Mouse (Mus musculus): Measurements from ENCODE around the gene Isyna1. TPM values are rescaled to one million over a fixed set of nuclear protein-coding genes. Genes with fewer than 3 reads are reported as not detected.
A peak's percentile ranks its signal among the peaks of the same experiment; 100 is the strongest.
"Not testable (repeated sequence)": the region's sequence is repeated elsewhere in the genome, so short reads cannot be mapped to it uniquely, and the experiment has no call there.

Gene Isyna1
- total RNA-seq, 2 experiments from 2014 or later: 38.9 to 41.6 TPM

DNA sequence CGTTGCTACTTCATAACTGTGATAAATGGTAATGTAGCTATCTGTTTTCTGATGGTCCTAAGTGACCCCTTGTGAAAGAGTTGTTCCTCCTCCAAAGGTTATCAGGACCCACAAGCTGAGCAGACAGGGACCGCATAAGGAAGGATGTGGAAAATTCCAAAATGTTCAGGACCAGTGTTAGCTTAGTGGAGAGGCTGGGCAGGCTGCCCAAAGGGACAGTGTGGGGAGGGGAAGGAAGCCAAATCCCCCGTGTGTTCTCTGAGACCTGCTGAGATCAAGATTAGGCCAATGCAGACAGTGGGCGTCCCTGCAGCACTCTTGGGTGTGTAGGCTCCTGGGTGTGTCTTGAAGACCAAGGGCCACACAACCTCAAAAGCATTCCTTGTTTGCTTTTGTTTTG, 19.3 kb upstream of the Isyna1 start:
- DNase-seq: peak; percentile 71

- DNase-seq: no peak
Observed at GRCm38 (mm10) chr8:70577207-70577606, 17.0 kb upstream of the Isyna1 start.

DNA sequence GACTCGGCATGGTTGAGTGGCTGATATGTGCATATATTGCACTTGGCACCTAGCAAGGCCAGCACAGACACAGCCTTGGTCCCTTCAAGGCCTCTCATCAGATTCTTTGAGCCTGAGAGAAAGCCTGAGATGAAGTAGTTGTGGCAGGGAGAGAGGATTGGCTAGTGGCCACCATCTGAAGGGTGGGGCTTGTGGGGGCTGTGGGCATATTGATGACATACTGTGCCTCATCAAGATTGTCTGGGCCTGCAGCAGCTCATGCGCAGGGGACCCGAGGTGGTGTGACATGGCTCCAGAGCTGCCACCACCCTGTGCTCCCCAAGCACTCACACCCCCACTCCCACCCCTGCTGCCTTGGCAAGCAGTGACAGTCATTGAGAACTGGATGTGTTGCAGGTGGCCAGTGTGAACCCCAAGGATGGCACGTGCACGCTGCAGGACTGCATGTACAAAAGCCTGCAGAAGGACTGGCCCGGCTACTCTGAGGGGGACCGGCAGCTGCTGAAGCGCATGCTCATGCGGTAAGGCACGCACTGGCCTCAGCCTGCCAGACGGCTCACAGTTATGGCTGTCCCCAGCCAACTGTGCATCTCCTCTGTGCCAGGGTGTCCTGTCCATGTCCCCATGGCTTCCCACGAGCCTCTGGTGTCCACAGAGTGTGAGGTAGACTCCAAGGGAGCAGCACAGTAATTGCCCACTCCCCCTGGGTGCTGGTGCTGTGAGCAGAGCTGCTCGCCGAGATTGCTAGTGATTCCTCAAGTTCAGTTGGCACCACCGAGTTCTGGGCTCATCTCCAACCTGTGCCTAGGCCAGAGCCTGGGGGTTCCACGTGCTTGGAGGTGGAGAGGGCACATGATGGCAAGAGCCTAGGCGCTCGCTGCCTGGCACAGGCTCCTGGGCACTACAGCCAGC, 10.4 kb upstream of the Isyna1 start:
- DNase-seq: no peak

DNA sequence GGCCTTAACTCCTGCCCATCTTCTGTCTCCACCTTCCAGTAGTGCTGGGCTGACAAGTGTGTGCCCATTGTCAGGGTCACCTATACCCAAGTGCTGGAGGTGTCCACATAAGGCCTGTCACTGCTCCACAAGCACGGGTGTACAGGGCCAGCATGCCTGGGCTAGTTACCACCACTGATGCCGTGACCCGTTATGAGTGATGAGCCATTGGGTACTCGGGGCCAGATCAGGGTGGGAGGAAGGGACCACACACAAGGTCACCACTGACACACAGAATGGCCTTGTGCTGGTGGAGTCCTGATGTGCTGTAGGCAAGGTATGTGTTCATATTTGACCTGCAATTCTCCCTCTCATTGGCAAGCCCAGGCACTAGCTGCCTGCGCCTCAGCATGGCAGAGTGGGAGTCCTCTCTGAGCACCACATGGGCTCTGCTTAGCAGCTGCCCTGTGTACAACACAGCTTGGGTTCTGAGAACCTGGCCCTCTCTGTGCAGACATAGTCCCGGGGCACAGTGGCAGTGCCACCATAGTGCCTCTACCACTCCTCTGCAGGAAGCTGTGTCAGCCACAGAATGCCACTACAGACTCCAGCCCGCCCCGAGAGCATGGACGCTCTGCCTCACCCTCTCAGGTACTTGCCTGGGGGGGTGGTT, 9.4 kb upstream of the Isyna1 start:
- no peak for DNase-seq

GRCm38 (mm10) chr8:70585258-70585652, 8.9 kb upstream of the Isyna1 start:
- DNase-seq: peak; percentile 76

DNA sequence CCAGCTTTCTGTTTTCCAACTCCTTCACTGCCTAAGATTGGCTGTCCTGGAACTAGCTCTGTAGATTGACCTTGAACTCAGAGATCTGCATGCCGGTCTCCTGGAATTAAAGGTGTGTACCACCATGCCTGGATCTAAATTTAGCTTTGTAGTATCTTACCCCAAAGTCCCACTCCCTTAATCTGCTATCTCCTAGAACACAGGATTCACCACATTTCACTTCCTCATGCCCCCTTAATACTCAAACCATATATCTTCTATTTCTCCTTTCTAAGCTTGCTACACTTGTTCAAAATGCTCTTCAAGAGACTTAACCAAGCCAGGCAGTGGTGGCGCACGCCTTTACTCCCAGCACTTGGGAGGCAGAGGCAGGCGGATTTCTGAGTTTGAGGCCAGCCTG, 6.2 kb upstream of the Isyna1 start:
- not testable (repeated sequence) for DNase-seq

DNA sequence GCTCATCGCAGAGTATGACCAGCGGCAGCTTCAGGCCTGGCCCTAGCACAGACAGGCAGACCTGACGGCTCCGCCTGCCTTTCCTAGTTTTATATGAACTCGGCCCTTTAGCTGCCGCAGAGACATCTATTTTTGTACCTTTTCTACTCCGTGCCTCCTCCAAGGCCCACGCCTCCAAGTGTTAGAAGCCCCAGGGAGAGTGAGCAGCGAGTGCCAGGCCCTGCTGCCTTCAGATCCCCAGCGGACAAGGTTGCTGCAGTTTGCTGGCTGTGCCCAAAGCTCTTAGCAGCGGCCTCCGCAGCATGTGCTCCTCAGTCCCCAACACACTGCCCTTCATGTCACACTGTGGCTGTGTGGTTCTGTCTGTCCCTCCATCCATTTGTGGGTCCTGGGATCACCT, 2.6 kb upstream of the Isyna1 start:
- DNase-seq: no peak

DNA sequence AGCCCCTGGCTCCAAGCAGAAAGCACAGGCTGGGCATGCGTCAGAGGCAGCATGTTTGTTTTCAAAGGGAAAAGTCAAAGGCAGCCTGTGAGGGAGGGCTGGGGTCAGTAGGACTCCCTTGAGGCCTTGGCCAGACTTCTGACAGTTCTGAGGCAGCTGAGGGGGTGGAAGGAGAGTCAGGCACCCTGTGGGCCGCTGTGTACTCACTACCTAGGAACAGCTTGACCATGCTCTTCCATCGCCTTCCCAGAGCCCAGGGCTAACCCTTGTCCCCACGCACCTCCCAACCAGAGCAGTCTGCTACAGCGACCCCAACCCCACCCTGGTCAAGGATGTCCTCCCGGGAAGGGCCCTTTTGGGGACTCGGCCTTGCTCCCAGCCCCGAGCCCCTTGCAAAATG, 1.0 kb upstream of the Isyna1 start:
- DNase-seq: peak; percentile 34

- peak; percentile 43 for DNase-seq
Observed at GRCm38 (mm10) chr8:70594621-70595564, 720 bp downstream of the Isyna1 start.

- no peak for DNase-seq
Observed at GRCm38 (mm10) chr8:70595811-70596210, 1.6 kb downstream of the Isyna1 start.

DNA sequence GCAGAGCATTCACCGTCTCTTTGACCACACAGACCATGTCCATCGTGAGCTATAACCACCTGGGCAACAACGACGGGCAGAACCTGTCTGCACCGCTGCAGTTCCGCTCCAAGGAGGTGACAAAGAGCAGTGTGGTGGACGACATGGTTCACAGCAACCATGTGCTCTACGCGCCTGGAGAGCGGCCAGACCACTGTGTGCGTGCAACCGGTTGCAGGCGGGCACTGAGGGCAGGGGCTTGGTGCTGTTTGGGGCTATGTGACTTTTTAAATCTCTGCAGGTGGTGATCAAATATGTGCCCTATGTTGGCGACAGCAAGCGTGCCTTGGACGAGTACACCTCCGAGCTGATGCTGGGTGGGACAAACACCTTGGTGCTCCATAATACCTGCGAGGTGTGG, 2.0 kb downstream of the Isyna1 start:
- DNase-seq: no peak

- DNase-seq: no peak
Observed at GRCm38 (mm10) chr8:70596775-70597416, 2.7 kb downstream of the Isyna1 start.

DNA sequence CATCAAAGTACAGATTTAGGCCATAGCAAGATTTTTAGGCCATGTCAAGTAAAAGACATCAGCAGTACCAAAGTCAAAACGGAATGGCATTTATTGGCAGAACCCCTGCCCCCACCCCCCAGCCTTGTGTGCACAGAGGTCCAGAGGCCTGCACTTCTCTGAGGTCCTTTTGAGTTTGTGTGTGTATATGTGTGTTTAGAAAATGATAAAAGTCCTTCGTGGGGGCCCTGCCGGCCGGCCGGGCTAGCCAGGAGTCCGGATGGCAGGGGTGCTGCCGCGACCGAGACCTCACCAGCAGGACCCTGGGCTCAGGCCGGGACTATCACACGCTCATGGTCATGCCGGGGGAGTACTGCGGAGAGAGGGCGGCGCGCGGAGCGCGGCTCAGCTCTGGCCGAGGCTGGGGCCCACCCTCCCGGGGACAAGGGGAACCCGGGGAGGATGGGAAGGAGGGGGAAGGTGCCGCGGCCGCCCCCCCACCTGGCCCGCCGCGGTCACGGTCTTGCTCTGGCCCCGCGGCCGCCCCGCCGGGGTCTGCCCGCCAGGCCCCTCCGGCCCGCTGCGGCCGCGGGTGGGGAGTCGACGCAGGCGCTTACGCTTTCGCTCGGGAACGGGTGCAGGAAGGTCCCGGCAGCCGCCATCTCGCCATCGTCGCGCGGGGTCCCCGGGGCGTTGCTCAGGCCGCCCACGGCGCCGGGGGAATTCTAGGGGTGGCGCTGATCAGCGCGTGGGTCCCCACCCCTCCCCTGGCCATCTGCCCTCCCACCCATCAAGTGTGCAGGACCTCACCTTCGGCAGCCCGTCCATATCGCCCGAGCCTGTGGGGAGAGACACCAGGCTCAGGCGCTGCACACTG, 3.5 kb downstream of the Isyna1 start:
- DNase-seq: peak; percentile 40

DNA sequence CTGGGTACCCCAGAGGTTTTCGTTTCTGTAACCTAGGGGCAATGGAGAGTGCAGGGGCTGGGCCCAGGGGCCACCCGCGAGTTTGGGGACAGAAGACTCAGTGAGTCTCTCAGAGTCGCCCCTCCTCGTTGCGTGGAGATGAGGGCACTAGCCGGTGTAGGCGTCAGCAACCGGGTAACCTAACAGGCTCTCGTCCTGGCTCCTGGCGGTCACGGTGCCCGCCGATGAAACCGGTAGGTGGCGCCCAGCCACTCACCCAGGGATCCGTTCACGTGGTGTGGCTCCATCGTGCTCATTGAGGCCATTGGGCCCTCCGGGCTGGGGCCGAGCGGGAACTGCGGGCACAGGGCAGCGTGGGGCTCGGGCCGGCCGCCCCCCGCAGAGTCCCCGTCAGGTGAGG, 4.1 kb downstream of the Isyna1 start:
- DNase-seq: peak; percentile 87

GRCm38 (mm10) chr8:70598722-70599121, 4.5 kb downstream of the Isyna1 start:
- DNase-seq: peak; percentile 25

- DNase-seq: no peak
Observed at GRCm38 (mm10) chr8:70599507-70600290, 5.5 kb downstream of the Isyna1 start.

- DNase-seq: peak; percentile 56
Observed at GRCm38 (mm10) chr8:70600473-70601270, 6.5 kb downstream of the Isyna1 start.

- DNase-seq: peak; percentile 86
Observed at GRCm38 (mm10) chr8:70601271-70601649, 7.1 kb downstream of the Isyna1 start.

- DNase-seq: no peak
Observed at GRCm38 (mm10) chr8:70602139-70602811, 8.1 kb downstream of the Isyna1 start.
